Mouse (Mus musculus): ENCODE data around the gene Rassf1.
A peak's percentile ranks its signal among the peaks of the same experiment; 100 is the strongest.
"Not testable (repeated sequence)": the region's sequence is repeated elsewhere in the genome, so short reads cannot be mapped to it uniquely, and the experiment has no call there.

Gene Rassf1

DNA sequence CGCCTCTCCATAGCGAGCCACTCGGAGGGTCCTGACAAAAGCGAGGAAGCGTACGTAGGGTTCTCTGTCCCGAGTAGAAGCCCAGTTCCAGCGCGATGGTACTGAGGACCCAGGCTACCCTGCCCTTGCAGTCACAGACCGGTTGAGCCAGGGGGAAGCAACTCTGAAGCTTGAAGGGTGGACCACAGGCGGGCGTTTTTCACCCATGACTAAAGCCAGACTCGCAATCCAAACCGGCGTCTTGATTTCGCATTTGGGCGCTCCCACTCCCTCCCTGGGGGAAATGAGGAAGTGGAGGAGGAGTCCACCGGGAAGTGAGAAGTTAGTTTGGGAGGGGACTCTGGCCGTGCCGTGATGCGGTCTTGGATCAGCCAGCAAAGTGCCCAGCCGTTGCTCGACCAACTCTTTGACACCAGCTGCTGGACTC, 3.7 kb downstream of the Rassf1 start:
- peak; percentile 74 to 90 for DNase-seq (ENCODE audit: inconsistent age in 2 of 2, low spot score in 1 of 2)

- DNase-seq (ENCODE audit: inconsistent age in 2 of 2, low spot score in 1 of 2) = no peak
Observed at GRCm38 (mm10) chr9:107555701-107556100, 4.3 kb downstream of the Rassf1 start.

- no peak for DNase-seq (ENCODE audit: inconsistent age in 2 of 2, low spot score in 1 of 2)
Observed at GRCm38 (mm10) chr9:107556346-107556745, 5.0 kb downstream of the Rassf1 start.

DNA sequence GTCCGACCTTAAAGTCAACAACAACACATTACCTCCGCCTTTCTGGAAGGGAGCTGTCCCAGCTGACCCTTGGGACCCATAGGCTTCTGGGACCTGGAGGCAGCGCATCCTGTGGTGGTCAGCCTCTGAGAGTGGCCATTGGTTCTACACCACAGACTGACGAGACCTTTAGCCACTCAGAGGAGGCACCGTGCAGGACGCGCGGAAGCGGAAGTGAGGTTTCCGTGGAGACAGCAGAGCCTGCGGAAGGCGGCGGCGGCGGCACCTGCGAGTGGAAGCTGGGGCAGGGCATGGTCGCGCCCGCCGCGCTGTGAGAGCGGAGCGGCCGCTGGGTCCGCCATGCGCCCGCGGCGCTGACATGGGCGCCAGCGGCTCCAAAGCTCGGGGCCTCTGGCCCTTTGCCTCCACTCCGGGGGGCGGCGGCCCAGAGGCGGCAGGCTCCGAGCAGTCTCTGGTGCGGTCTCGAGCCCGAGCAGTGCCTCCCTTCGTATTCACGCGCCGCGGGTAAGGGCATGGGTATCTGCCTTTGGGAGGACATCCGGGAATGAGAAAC, 11.8 kb downstream of the Rassf1 start, which contains the start of gene Tusc2:
Gene Tusc2, plus strand, starts transcription at position 227 of the 553 bp plus-strand sequence.
- peak; percentile 96 to 98 for DNase-seq (ENCODE audit: inconsistent age in 2 of 2, low spot score in 1 of 2)

GRCm38 (mm10) chr9:107565556-107565955, 14.2 kb downstream of the Rassf1 start:
- not testable (repeated sequence) for DNase-seq (ENCODE audit: inconsistent age in 2 of 2, low spot score in 1 of 2)

GRCm38 (mm10) chr9:107566041-107566709, 14.8 kb downstream of the Rassf1 start:
- peak; percentile 84 to 95 for DNase-seq (ENCODE audit: inconsistent age in 2 of 2, low spot score in 1 of 2)

DNA sequence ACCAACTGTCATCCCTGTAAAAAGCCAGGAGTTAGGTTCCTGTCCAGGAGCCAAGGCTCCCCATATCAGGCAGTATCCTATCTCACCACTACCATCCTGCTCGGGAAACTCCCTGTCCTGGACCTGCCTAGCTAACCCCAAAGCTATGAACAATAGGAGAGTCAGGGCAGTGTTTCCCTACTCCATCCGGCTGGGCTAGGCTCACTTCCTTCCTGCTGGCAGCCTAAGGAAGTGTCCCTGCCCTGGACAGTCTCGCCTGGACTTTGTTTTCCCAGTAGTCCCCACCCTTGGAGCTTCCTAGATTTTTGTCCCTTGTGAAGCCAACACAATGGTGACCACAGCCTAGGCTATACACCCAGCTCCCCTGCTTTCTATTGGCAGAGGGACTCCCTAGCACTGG, 15.5 kb downstream of the Rassf1 start:
- DNase-seq (ENCODE audit: inconsistent age in 2 of 2, low spot score in 1 of 2) = peak; percentile 66 to 76

- DNase-seq (ENCODE audit: inconsistent age in 2 of 2, low spot score in 1 of 2) = peak; percentile 76 to 83
Observed at GRCm38 (mm10) chr9:107567702-107568319, 16.5 kb downstream of the Rassf1 start, which contains the start of gene Hyal2. Gene Hyal2, plus strand, starts transcription at chr9:107567945.

GRCm38 (mm10) chr9:107568331-107569261, 17.2 kb downstream of the Rassf1 start:
- peak; percentile 89 to 96 for DNase-seq (ENCODE audit: inconsistent age in 2 of 2, low spot score in 1 of 2)

DNA sequence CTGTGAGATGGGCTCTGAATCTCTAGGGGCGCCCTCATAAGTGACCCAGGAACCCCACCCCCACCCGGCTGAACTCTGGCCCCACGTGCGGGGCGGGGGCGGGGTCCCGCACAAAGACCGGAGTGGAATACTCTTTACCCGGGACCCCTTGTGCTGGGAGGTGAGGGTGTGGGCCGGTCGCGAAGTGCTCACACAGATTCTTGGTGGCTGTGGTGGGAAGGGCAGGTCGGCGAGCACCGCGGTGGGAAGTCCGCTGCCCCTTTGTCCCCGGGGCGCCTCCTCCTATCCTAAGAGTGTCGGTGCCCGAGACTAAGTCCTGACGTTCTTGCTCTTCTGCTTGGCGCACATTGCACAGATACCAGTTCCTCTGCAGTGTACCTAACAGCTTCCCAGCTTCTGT, 17.9 kb downstream of the Rassf1 start:
- no peak for DNase-seq (ENCODE audit: inconsistent age in 2 of 2, low spot score in 1 of 2)

DNA sequence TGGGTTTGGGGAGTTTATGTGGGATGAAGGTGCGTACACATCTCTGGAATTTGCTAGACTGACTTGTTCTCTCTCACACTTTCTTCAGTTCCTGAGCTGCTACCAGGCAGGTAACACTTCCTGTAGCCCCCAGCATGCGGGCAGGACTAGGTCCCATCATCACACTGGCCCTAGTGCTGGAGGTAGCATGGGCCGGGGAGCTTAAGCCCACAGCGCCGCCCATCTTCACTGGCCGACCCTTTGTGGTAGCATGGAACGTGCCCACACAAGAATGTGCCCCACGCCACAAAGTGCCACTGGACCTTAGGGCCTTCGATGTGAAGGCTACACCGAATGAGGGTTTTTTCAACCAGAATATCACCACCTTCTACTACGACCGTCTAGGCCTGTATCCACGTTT, 18.7 kb downstream of the Rassf1 start:
- no peak for DNase-seq (ENCODE audit: inconsistent age in 2 of 2, low spot score in 1 of 2)

- DNase-seq (ENCODE audit: inconsistent age in 2 of 2, low spot score in 1 of 2) = no peak
Observed at GRCm38 (mm10) chr9:107570845-107571244, 19.5 kb downstream of the Rassf1 start.

- DNase-seq (ENCODE audit: inconsistent age in 2 of 2, low spot score in 1 of 2) = peak in 1 of 2 experiments; percentile 27
Observed at GRCm38 (mm10) chr9:107571534-107572326, 20.4 kb downstream of the Rassf1 start.

DNA sequence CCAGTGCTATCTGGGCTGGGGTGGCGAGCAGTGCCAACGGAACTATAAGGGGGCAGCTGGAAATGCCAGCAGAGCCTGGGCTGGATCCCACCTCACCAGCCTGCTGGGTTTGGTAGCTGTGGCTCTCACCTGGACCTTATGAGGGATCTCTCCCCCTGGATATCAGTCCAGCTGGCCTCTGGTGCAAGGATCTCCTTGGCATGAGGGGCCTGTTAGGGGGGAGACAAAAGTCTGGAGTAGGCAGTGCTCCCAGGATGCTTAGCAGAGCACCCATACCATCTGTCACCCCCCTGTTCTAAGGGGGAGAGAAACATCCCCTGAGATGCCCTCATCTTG, 20.9 kb downstream of the Rassf1 start:
- DNase-seq (ENCODE audit: inconsistent age in 2 of 2, low spot score in 1 of 2) = no peak

- DNase-seq (ENCODE audit: inconsistent age in 2 of 2, low spot score in 1 of 2) = not testable (repeated sequence)
Observed at GRCm38 (mm10) chr9:107573774-107574173, 22.4 kb downstream of the Rassf1 start.

DNA sequence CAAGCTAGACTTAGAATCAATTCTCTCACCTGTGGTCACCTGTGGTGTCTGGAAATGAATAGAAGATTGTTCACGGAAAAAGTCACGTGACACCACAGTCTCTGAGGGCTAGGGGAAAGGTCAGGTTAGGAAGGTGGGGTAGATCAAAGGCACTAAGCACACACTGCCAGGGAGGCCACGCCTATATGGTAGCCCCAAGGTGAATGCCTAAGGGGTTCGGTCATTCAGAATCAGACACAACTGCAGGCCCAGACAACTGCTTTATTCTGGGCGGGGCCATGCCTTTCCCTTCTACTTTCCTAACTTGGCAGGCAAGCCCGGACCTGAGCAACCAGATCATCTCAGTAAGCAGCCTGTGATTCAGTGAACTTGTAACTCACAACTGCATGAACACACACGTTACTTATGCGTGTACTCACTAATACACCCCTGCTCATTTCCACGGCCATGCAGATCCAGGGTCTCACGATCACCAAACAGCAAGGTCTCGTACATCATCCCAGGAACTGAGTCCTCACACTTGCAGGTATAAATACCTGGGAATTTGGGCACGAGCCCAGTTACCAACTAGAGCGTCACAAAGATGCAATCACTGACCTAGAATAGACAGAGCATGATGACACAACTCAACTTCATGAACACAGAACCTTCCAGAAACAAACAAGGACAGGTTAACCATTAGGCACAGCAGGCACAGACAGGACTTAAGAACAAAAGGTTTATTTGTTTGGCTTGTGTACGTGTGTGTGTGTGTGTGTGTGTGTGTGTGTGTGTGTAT, 24.4 kb downstream of the Rassf1 start:
- DNase-seq (ENCODE audit: inconsistent age in 2 of 2, low spot score in 1 of 2) = no peak

DNA sequence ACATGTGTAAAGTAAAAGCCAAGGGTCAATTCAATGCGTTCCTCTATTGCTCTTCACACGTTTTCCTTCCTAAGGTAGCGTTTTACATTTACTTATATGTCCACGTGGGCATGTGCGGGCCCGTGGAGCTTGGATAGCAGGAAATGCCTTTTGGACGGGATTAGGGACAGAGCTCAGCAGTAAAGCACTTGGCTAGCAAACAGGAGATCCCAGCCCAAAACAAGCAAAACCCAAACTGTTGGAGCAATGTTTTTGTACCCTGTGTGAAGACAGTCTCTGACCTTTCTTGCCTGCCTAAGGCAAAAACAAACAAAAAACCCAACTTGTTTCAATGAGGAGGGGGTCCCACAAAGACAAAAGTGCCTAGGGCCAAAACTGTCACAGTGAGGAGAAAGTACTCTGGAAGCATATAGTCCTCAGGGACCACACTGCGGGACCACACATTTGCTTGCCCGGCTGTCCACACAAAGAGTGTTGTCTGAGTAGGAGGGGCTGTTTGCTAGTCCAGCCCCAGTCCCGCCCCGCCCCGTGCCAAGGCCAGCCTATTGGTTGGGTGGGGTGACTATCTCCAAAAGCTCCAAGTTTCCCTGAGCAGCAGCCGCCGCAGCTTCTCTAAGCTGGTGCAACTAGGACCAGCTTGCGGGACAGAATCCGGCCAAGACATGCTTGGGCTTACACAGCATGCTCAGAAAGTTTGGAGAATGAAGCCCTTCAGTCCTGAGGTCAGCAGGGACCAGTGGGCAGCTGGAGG, 25.2 kb downstream of the Rassf1 start, which contains the start of gene Hyal1:
Gene Hyal1, plus strand, starts transcription at position 571 of the 751 bp plus-strand sequence.
- DNase-seq (ENCODE audit: inconsistent age in 2 of 2, low spot score in 1 of 2) = peak; percentile 83 to 95

DNA sequence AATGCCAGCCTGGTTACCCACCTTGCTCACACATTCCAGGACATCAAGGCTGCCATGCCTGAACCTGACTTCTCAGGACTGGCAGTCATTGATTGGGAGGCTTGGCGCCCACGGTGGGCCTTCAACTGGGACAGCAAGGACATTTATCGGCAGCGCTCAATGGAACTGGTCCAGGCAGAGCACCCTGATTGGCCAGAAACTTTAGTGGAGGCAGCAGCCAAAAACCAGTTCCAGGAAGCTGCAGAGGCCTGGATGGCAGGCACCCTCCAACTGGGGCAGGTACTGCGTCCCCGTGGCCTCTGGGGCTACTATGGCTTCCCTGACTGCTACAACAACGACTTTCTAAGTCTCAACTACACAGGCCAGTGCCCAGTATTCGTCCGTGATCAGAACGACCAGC, 26.5 kb downstream of the Rassf1 start:
- peak in 1 of 2 experiments; percentile 62 for DNase-seq (ENCODE audit: inconsistent age in 2 of 2, low spot score in 1 of 2)

DNA sequence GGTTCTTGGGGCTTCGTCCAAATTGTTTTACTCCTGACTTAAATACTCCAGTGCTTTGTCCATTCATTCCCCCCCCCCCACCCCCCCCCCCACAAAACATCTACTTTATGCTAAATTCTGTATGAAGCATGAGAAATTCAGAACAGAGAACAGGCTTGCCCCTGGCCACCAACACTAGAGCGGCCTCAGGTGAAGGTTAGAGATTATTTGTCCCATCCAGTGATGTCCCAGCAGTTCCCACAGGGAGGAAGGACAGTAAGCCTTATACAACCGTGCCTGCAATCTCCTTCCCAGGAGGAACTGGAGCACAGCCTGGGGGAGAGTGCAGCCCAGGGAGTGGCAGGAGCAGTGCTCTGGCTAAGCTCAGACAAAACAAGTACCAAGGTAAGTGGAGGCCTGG, 27.2 kb downstream of the Rassf1 start, which contains the start of gene Naa80:
Gene Naa80, plus strand, starts transcription at position 301 of the 400 bp plus-strand sequence.
- DNase-seq (ENCODE audit: inconsistent age in 2 of 2, low spot score in 1 of 2) = no peak
